Mouse (Mus musculus) bone marrow macrophage, adult 2 months (primary cell): Measurements from ENCODE around the gene Bok.

Source experiments
- CTCF ChIP-seq: IDR thresholded peaks from 2 replicates; pipeline ENCODE4 v1.5.1; 2012; ENCODE audit warnings: low read depth, mild to moderate bottlenecking, low read length, moderate library complexity
- POLR2A ChIP-seq: IDR thresholded peaks from 2 replicates; pipeline ENCODE4 v1.6.1; 2012; ENCODE audit warnings: mild to moderate bottlenecking, low read depth, low read length, borderline replicate concordance

DNA sequence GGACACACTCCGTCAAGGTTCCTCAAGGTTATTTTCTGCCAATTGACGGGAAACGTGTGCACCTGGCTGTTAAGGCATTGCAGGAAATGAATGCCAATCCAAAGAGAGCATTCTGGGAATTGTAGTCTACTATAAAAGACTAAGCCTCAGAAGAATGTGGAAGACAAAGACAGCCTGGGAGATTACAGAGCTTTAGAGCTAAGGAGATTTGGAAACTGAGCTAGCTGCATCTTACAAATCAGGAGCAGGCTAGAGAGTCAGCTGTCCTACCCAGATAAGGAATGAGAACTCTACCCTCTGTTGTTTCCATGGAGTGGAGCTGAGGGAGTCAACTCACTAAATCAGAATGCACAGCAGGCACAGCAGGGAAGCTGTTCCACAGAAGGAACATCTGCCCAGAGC is 46.4 kb downstream of the Bok start:
- no peak for TF ChIP-seq CTCF
- no peak for TF ChIP-seq POLR2A
